Mouse (Mus musculus) heart, embryonic 13.5 days (tissue): ENCODE data around the gene Gm20736. TPM values are rescaled to one million over a fixed set of nuclear protein-coding genes. Genes with fewer than 3 reads are reported as not detected.
"Not testable (repeated sequence)": the region's sequence is repeated elsewhere in the genome, so short reads cannot be mapped to it uniquely, and the experiment has no call there.

ENCODE experiments used
- ATAC-seq: fragments of 200-750 bp; cut with Nextera tagmentation; 2 replicates; pipeline ENCODE4 v1.8.0; 2017; ENCODE audit warnings: moderate TSS enrichment; ENCODE audit not compliant: insufficient number of reproducible peaks, low FRiP score, low TSS enrichment; ENCODE audit errors: extremely low read depth
- H3K27ac ChIP-seq: fragments of 300-500 bp; sonication (generic); replicated peaks from 2 replicates; pipeline ENCODE4 v1.5.1; 2015; ENCODE audit warnings: moderate library complexity, mild to moderate bottlenecking, inconsistent platforms
- H3K27me3 ChIP-seq: fragments of 300-500 bp; sonication (generic); replicated peaks from 2 replicates; pipeline ENCODE4 v1.6.1; 2015; ENCODE audit warnings: mild to moderate bottlenecking, inconsistent platforms
- H3K36me3 ChIP-seq: fragments of 300-500 bp; sonication (generic); 2 replicates; pipeline ENCODE4 v1.6.1; 2015; ENCODE audit warnings: mild to moderate bottlenecking, inconsistent platforms
- H3K4me1 ChIP-seq: fragments of 300-500 bp; sonication (generic); 2 replicates; pipeline ENCODE4 v1.6.1; 2015; ENCODE audit warnings: inconsistent platforms
- H3K4me2 ChIP-seq: fragments of 300-500 bp; sonication (generic); 2 replicates; pipeline ENCODE4 v1.6.1; 2015; ENCODE audit warnings: inconsistent platforms, mild to moderate bottlenecking, moderate library complexity
- H3K4me3 ChIP-seq: fragments of 300-500 bp; sonication (generic); 2 replicates; pipeline ENCODE4 v1.5.1; 2015; ENCODE audit warnings: moderate library complexity, mild to moderate bottlenecking, inconsistent platforms
- H3K9ac ChIP-seq: fragments of 300-500 bp; sonication (generic); 2 replicates; pipeline ENCODE4 v1.6.1; 2015; ENCODE audit warnings: inconsistent platforms, mild to moderate bottlenecking, moderate library complexity
- H3K9me3 ChIP-seq: fragments of 300-500 bp; sonication (generic); 2 replicates; pipeline ENCODE4 v1.6.1; 2016; ENCODE audit warnings: inconsistent platforms
- WGBS: fragments of 180-500 bp; shearing (Covaris S2); methylation state at CpG from one replicate; pipeline ENCODE4 v1.1.7; 2015; ENCODE audit warnings: mixed read lengths; 5-methylcytosine and 5-hydroxymethylcytosine counted together
- polyA plus RNA-seq: library from polyadenylated mRNA; unstranded; fragments of >200 nt; fragmentation: Nextera tagmentation; extraction: Ambion mirVana; gene quantifications from 2 replicates; pipeline ENCODE4 v1.2.1, GENCODE M21; 2015

Gm20736 gene
- polyA plus RNA-seq: not detected in 2 replicates

DNA sequence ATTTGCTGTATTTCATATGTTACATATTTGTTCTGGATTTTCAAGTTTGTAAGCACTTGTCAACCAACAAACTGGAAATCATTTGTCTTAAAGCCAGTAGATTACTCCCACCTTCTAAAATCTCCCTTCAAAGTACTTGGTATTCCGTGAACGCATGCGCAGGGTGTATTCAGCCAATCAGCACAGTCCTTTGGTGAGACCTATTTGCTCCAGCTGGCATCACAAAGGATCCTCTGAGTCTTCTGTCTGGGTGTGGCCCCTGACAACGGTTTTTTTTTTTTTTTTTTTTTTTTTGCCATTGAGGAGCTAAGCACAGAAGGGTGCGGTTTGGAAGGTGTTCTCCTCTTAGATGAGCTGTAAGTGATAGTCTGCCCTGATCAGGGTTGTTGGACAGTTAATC is at the start of gene Gm20736:
Gm20736 (plus strand) TSS at position 301 of the 400 bp plus-strand sequence.
- not testable (repeated sequence) for ATAC-seq, H3K4me2 ChIP-seq
- WGBS: no CpG with 5 or more reads among the region's 5 CpGs

More for the DNA sequence above, at the start of gene Gm20736:
- not testable (repeated sequence) for H3K4me1 ChIP-seq, H3K27ac ChIP-seq, H3K9me3 ChIP-seq, H3K27me3 ChIP-seq, H3K36me3 ChIP-seq, H3K9ac ChIP-seq, H3K4me3 ChIP-seq

Other genes starting within 250 kb of the Gm20736 start
- not detected in 2 replicates for gene Gm20924, start 170.2 kb upstream of the Gm20736 start, polyA plus RNA-seq